Mouse (Mus musculus): ENCODE data around the gene Prss27.
A peak's percentile ranks its signal among the peaks of the same experiment; 100 is the strongest.

Prss27 gene

DNA sequence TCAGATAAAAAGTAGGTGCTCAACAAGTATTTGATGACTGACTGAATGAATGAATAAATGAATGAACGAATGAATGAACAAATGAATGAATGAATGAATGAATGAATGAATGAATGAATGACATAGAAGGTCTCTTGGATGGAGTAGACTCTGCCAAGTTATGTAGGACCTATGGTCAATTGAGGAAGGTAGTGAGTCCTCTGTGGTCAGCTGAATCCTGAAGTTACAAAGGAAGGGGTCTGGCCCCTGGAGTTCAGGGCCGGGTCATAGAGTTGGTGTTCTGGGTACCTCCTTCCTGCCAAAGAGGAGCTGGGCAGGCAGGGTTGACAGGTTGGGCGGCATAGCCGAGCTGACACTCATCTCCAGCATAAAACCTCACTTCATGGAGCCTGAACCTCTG, at the start of gene Prss27:
Prss27 (plus strand) TSS at position 301 of the 400 bp plus-strand sequence.
- DNase-seq (ENCODE audit: low read depth, low spot score), result no peak

DNA sequence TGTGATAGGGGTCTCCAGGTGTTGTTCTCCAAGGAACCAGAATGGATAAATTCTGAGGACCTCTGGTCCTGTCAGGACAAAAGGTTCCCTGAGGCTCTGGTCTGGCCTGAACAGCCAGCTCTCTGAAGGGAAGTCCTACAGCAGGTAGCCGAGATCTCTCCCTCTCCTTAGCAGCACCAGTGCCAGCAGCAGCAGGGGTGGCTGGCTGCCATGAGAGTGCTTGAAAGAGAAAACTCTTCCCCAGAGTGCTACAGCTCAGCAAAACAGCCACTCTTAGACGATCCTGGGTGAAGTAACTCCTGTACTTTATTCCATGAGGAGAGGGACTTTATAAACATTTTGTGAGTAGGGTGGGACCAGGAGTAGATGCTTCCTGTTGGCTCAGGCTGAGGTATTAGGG, 48.1 kb upstream of the Prss27 start:
- DNase-seq (ENCODE audit: low read depth, low spot score), result no peak

DNA sequence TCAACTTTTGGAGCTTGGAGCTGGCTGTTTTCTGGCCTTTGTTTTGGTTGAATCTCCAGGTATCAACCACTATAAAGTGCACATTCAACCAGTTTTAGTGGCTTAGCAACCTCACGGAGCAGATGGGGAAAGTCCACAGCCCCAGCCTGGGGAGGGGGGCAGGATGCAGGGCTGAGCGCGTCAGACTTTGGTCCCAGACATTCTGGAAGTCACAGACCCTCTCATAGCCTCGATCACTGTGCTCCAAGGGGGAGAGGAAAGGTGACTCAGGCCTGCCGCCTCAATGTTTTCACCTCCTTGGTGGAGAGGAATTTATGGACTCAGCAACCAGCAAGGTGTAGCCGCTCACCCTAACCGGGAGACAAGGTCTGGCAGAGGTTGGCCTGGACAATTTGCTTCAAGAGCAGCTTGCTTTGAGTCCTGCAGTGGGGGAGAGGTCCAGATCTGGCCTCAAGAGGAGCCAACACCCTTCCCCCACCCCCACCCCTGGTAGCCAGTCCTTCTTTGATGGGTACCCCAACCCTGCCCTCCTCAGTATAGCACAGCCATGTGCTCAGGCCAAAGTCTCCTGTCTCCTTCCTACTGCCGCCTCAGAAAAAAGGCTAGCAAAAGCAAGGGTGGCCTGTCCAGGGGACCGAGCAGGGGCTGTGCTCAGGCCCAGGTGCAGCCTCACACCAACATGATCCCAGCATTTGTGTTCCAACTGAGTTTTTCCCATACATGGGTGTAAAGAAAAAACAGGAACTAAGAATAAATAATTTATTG, 45.0 kb upstream of the Prss27 start:
- DNase-seq (ENCODE audit: low read depth, low spot score), result no peak

DNA sequence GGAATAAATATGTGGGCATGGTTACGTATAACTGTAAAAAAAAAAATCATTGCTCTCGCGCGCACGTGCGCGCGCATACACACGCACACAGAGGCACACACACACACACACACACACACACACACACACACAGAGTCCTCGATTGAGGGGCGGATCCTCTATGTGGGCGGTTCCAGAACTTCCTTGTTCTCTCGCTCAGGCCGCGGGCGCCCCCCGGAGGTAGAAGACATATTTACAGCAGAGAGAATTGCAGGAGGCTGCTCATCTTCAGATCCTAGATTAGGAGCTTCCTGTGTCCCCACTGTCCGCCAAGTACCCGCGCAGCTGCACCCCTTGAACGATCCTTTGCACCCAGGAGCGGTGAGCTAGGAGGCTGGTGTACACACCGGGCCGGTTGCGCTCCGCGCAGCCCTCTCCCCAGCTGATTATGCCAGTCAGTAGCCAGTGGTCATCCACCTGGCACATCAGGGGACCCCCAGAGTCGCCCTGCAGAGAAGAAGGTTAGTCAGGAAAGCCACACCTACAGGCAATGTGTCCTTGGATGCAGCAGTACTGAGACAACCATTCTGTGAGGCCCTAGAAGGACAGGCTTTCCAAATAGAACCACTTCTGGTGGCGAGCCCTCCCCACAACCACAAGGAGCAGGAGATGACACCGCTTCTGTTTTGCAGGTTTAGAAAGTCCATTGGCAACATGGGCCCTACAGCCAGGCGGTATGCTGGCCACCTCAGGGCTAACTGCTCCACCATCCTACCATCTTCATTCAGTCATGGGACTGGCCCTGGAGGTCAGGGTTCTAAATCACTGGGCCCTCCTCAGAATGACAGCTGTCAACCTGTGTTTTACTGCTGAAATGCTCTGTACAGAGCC, 44.1 kb upstream of the Prss27 start:
- DNase-seq (ENCODE audit: low read depth, low spot score), result peak; percentile 51

DNA sequence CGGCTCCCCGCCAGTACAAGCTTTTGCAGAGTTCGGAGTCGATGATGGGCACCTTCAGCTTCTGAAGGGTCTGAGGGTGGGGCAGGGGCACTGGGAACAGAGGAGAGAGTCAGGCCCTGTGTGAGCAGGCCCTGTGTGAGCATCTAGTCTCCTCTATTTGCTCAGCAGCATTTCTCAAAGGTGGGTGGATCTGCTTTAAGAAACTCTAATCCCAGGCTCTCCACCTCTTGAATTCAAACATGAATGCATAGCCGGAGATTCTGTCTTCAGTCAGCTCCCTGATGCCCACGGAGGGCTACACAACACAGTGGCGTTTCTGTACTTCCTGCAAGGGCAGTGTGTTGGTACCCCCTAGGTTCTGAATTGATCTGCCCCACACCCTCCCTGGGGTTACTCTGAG, 43.3 kb upstream of the Prss27 start:
- no peak for DNase-seq (ENCODE audit: low read depth, low spot score)

DNA sequence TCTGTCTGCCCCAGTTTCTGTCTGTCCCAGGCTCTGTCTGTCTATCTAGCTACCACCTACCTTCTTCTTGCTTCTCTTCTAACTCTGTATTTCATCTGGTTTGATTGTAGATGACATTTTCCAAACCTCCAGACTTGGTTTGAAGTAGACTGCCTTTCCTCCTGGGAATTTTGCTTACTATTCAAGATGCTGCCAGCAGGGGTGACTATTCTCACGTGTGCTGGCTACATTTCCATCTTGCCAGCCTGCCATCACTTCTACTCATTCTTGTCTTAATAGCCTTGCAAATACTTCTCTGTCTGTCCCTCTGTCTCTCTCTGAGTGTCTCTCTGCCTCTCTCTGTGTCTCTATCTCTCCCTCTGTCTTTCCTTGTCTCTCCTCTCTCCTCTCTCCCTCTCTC, 42.5 kb upstream of the Prss27 start:
- no peak for DNase-seq (ENCODE audit: low read depth, low spot score)

DNA sequence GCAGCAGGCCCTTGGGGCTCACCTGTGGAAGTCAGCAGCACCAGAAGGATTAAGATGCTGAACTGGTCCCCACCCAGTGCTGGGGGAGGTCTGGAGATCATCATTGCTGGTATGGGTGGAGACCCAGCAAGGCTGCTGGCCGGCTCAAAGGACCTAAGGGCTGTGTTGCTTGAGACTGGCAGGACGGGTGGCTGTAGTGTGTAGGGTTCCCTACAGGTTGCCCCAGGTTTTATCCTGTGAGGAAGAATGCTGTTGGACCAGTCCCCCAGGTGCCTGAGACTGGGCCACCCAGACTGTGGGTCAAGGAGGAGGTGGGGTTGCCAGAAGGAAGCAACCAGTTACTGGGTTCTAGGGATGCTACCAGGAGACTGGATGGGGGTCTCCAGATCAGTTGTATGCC, 40.0 kb upstream of the Prss27 start, which contains the start of gene Prss22:
Prss22 (minus strand) TSS at position 200 of the 400 bp plus-strand sequence.
- DNase-seq (ENCODE audit: low read depth, low spot score), result no peak

DNA sequence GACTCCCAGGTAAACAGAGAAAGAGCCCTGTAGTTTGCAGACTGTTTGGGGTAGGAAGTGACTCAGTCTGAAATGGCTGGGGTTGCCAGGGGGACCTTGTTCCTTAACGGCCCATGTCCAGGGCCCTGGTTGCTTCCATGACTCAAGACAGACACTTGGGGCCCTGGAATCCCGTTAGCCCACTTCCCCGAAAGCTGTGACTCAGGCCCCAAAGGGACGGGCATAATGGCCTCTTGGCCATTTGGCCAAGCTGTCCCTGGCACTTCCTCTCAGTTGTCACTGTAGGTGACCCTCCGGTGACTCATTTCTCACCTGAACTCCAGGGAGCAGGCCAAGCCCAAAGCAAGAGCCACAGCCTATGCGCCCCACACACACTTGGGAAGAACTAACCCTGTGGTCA, 39.6 kb upstream of the Prss27 start:
- DNase-seq (ENCODE audit: low read depth, low spot score), result no peak

DNA sequence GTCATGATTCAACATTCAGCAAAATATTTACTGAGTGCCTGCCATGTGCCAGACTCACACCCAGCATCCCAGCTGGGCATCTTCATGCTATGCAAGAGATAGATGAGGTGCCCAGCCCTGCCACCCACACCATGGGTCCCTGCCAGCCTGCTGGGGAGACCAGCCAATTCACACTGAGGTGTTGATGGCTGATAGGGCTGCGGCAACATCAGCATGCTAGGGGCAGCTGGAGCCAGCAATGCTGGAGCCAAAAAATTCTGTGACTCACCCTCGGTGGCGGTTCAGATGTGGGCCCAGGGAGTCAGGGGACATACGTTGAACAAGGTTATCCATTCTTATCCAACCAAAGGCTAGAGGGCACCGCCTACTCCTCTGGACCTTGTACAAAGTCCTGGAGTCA, 37.5 kb upstream of the Prss27 start:
- DNase-seq (ENCODE audit: low read depth, low spot score), result no peak

DNA sequence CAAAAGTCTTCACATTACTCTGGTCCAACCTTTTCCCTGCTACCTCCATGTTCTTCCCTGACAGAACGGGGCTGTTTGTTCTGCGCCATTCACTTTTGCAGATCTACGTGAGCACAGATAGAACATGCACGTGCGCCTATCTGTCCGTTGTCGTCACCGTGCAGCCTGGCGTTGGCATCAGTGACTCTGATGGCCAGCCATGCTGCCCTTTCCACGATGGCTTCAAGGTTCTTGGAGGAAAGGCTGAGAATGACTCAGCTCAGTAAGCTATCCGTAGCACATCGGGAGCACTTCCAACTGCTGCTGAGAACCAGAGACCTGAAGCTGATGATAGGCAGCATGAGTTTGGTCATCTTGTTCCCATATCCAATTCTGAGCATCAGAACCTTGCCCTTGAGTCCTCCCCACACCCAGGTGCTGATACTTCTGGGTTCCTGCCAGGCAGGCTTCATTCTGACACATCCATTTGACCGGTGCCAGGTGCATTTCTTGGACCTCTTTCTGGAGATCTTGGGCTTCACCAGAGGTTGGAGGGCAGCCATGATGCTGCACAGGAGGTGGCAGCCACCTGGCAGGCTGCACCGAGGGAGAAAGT, 33.8 kb upstream of the Prss27 start:
- no peak for DNase-seq (ENCODE audit: low read depth, low spot score)

DNA sequence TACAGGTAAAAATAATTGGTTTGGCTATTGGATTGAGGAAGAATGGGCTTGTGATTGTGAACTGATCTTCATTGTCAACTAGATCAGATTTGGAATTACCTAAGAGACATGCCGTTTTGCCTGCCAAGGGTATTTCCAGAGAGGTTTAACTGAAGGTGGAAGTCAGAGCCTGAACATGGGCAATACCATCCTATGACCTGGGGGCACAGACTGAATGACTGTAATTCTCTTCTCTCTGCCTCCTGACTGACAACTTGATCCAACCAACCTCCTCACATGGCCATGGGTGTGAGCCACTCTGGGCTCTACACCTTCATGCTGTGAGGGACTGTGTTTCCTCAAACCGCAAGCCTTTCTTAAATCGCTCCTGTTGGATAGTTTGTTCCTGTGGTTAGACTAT, 32.9 kb upstream of the Prss27 start:
- DNase-seq (ENCODE audit: low read depth, low spot score), result no peak

DNA sequence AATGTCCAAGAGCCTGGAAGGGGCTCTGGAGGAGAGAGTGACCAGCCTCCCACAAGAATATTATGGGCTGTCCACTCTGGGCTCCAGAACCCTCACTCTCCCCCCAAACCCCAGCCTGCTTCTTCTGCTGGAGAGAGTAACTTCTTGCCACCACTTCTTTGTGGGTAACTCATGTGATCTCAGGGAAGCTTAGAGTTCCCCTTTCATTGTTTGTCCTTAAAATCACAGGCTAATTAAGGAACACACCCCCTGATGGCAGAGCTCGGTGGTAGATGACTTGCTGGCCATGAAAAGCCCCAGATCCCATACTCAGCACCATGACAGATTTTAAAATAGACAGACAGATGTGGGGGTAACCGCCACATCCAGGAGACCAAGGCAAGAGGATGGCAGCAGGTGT, 31.0 kb upstream of the Prss27 start:
- DNase-seq (ENCODE audit: low read depth, low spot score), result no peak

DNA sequence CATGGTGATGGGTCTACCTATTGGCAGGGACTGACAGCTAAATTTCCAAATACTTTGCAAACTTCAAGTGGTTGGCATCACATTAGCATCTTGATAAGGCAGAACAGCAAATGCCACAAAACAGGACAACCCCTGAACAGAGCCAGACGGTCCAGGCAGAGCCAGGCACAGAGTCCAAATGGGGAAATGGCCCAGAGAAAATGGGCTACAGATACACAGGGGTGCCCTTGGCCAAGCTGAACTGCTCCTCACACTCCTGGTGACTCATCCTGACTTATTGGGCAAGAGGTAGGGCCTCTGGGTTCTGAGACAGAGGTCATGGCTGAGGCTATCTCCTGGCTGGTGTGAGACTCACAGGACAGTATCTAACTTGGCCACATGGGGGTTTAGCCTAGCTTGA, 30.6 kb upstream of the Prss27 start:
- DNase-seq (ENCODE audit: low read depth, low spot score), result no peak

DNA sequence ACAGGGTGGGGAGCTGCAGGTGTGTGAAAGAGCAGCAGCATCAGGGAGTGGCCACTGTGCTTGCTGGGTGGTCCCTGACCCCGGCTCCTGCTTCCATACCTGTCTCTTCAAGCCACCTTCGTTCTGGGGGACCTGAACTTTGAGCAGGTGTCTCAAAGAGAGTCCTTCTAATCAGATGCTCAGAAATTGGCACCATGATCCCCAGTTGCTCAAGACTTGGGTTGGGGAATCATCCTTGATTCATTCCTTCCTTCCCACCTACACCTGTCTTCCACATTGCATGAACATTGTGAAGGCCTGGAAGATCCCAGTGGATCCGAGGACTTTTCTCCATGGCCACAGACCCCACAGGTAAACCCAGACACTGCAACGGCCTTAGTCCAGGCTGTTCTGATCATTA, 29.8 kb upstream of the Prss27 start:
- no peak for DNase-seq (ENCODE audit: low read depth, low spot score)

DNA sequence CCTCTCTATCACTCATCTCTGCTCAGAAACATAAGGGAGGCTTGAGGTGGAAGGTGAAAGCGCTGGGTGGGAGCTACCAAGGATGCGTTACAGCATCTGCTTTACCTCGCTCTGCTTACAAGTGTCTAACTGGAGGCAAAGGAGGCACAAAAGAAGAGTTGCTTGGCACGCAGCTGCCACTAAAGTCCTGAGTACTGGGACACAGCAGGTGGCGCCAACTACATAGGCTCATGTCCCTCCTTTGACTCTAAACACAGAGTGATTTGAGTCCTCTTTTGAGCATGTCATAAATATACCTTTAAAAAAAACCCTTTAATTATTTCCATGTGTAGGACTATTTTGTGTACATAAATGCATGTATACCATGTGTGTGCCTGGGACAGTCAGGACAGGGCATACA, 28.3 kb upstream of the Prss27 start:
- no peak for DNase-seq (ENCODE audit: low read depth, low spot score)

DNA sequence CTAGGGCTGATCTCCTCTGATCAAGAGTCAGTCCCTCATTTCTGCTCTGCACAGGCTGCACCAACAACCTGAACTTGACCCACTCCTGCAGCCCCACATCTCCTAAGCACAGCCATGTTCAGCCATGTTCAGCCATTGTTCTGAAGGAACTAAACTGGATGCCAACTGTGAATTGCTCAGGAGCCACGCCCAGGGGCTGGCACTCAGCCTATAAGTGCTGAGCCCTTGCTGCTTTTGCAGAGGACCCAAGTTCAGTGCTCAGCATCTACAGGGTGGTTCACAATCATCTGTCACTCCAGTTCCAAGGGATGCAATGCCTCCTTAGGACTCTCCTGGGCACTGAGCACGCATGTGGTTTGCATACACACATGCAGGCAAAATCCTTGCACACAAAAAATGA, 25.0 kb upstream of the Prss27 start:
- no peak for DNase-seq (ENCODE audit: low read depth, low spot score)

DNA sequence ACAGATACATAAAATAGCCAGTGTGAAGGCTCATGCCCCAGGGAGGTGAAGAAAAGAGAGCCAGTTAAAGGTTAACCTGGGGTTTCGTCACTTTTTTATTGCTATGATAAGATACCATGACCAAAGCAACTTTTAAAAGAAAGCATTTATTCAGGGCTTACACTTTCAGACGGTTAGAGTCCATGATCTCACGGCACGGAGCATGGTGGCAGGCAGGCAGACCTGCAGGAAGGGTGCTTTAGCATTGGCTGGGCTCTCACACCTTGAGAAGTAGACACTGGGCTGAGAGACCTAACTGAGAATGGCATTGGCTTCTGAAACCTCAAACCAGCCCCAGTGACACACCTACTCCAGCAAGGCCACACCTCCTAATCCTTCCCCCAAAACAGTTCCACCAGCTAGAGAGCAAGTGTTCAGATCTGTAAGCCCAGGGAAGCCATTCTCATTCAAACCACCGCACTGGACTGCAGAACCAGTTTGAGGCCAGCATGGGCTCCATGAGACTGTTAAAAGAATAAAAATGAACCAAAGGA, 23.4 kb upstream of the Prss27 start:
- no peak for DNase-seq (ENCODE audit: low read depth, low spot score)

DNA sequence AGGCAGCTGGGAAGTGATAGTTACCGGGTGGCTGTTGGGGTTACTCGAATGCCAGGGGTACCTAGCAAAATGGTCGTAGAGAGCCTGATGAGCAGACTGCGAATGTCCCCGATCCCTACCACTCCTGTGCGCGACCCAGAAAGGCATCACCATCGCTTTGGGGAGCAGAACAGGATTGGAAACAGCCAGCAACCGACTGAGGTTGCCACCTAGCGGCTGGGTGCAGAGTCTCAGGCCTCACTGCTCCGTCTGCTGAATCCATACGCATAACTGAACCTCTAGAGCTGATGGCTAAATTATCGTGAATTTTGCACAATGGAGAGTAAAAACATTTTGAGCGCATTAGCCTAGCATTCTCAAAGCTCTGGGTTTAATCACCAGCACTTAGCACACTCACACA, 22.2 kb upstream of the Prss27 start:
- DNase-seq (ENCODE audit: low read depth, low spot score), result no peak

DNA sequence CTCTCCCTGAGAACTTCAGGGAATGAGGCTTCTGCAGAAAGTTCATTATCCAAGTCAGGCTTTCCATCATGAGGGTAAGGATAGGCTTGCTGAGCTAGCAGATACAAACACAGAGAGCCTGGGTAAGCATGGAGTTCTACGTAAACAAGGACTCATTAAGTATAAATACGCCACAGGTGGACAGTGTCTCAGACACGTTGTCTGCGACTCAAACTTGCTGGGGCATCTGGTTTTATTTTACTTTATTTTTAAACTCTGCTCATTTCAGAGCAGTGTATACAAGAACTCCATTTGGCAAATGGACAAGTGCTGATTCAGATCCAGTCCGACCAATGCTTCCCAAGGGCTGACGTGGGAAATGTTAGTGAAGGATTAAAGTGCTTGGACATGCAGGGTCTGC, 17.2 kb upstream of the Prss27 start:
- no peak for DNase-seq (ENCODE audit: low read depth, low spot score)

DNA sequence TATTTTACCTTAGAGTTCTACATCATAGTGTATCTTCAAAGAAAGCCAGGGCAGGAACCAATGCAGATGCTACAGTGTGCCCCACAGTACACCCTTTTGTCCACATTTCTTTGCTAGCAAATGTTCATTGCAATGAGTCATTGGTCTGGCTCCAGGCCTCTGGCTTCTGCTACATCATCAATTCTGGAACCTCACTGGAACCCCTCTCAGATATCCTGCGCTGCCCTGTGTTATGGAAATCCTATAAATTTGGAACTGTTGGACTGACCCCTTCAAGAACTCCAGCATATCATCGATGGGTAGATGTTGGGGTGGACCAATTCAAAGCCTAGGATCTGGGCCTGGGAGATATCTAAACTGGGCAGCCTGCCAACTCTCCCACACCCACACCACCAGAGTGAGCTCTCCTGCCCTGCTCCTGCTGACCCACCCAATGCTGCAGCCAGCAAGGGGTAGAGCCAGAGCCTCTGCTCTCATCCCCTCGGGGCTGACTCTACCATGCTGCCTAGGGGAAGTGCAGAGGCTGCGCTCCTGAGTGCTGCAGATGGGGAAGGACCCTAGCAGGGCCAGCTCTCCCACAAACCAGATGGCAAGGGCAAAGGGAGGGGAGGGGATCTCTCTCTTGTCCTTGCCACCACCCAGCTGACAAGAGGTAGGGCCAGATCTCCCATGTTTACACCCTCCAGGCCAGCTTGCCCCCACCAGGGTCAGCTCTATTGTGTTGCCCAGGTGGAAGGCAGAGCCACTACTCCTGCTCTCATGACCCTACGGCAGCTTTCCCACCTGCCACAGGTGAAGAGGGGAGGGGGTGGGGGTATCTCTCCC, 16.4 kb upstream of the Prss27 start:
- no peak for DNase-seq (ENCODE audit: low read depth, low spot score)

DNA sequence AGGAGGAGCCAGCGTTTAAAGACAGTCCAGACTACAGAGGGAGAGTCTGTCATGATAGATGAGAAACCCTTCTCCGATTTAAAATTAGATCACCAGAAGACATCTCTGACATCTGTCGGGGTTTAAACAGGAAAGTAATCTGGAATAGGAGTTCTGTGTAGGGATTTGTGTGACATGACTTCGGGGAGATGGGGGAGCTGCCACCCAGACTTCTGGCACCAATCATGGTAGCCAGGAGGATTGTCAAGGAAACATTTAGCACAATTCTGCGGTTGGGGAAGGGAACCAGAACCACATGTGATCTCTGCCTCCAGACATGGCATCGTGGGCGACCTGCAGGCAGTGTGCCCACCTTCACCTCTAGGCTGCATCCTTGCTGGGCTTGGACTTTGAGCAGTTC, 8.5 kb upstream of the Prss27 start:
- DNase-seq (ENCODE audit: low read depth, low spot score), result no peak
